Mouse (Mus musculus): ENCODE data around the gene Cpeb1. TPM values are rescaled to one million over a fixed set of nuclear protein-coding genes. Genes with fewer than 3 reads are reported as not detected.

The Cpeb1 gene
- polyA plus RNA-seq, 1 experiment, result 1.8 TPM

Other genes starting within 250 kb of the Cpeb1 start
- 3.3 and 3.4 TPM in 2 replicates for gene Pde8a, start 241.9 kb downstream of the Cpeb1 start, polyA plus RNA-seq (2012; rRNA removed)
- 1,160 and 1,440 TPM in 2 replicates for gene Rps17, start 110.2 kb downstream of the Cpeb1 start, polyA plus RNA-seq (2012; rRNA removed)
- 1.5 and 1.7 TPM in 2 replicates for gene Ap3b2, start 38.5 kb upstream of the Cpeb1 start, polyA plus RNA-seq (2012; rRNA removed)
- gene BC048679, start 42.8 kb upstream of the Cpeb1 start, polyA plus RNA-seq (2012; rRNA removed), result not detected in 2 replicates
- 0.04 and 0.18 TPM in 2 replicates for gene Fsd2, start 111.5 kb upstream of the Cpeb1 start, polyA plus RNA-seq (2012; rRNA removed)
- gene Whamm, start 115.8 kb upstream of the Cpeb1 start, polyA plus RNA-seq (2012; rRNA removed), result 18.5 and 22.4 TPM in 2 replicates